Mouse (Mus musculus) midbrain, embryonic 13.5 days (tissue): ENCODE measurements around the gene Tmem132a. TPM values are rescaled to one million over a fixed set of nuclear protein-coding genes. Genes with fewer than 3 reads are reported as not detected.

ENCODE experiments used
- ATAC-seq: fragments of 200-750 bp; cut with Nextera tagmentation; 2 replicates; pipeline ENCODE4 v1.8.0; 2017; ENCODE audit warnings: mild to moderate bottlenecking, moderate TSS enrichment, moderate library complexity
- H3K27ac ChIP-seq: fragments of 300-500 bp; sonication (generic); 2 replicates; pipeline ENCODE4 v1.5.1; 2015; ENCODE audit warnings: inconsistent platforms, mild to moderate bottlenecking, moderate library complexity
- H3K27me3 ChIP-seq: fragments of 300-500 bp; sonication (generic); 2 replicates; pipeline ENCODE4 v1.6.1; 2015; ENCODE audit warnings: mild to moderate bottlenecking, inconsistent platforms
- H3K36me3 ChIP-seq: fragments of 300-500 bp; sonication (generic); 2 replicates; pipeline ENCODE4 v1.6.1; 2015; ENCODE audit warnings: mild to moderate bottlenecking, inconsistent platforms
- H3K4me1 ChIP-seq: fragments of 300-500 bp; sonication (generic); replicated peaks from 2 replicates; pipeline ENCODE4 v1.6.1; 2015; ENCODE audit warnings: inconsistent platforms
- H3K4me2 ChIP-seq: fragments of 300-500 bp; sonication (generic); replicated peaks from 2 replicates; pipeline ENCODE4 v1.6.1; 2015; ENCODE audit warnings: moderate library complexity, mild to moderate bottlenecking, inconsistent platforms
- H3K4me3 ChIP-seq: fragments of 300-500 bp; sonication (generic); replicated peaks from 2 replicates; pipeline ENCODE4 v1.5.1; 2015; ENCODE audit warnings: mild to moderate bottlenecking, inconsistent platforms
- H3K9ac ChIP-seq: fragments of 300-500 bp; sonication (generic); replicated peaks from 2 replicates; pipeline ENCODE4 v1.6.1; 2015; ENCODE audit warnings: mild to moderate bottlenecking, inconsistent platforms
- H3K9me3 ChIP-seq: fragments of 300-500 bp; sonication (generic); 2 replicates; pipeline ENCODE4 v1.6.1; 2016; ENCODE audit warnings: mild to moderate bottlenecking, inconsistent platforms
- WGBS: fragments of 180-500 bp; shearing (Covaris S2); methylation state at CpG from one replicate; pipeline ENCODE4 v1.1.7; 2015; 5-methylcytosine and 5-hydroxymethylcytosine counted together
- polyA plus RNA-seq: library from polyadenylated mRNA; unstranded; fragments of >200 nt; fragmentation: Nextera tagmentation; extraction: Ambion mirVana; gene quantifications from 2 replicates; pipeline ENCODE4 v1.2.1, GENCODE M21; 2015

Gene Tmem132a
- 196 and 215 TPM in 2 replicates for polyA plus RNA-seq

GRCm38 (mm10) chr19:10869886-10870527 lies at the start of gene Tmem132a:
Tmem132a (minus strand) TSS chr19:10869940.
- Histone ChIP-seq H3K9ac (peak within 1 kb of the TSS; percentile 91), H3K4me2 (peak within 1 kb of the TSS; percentile 73), H3K27me3 (no peaks in the 10 kb centered on the region), H3K9me3 (no peaks in the 10 kb centered on the region), H3K36me3 (peaks cover 57% of the 10 kb centered on the region), H3K4me1 (peaks cover 37% of the 10 kb centered on the region), H3K4me3 (peak within 1 kb of the TSS; percentile 90), H3K27ac (peak within 1 kb of the TSS; percentile 92)
- peak; percentile 53; the same call in 1 of the 2 replicates for ATAC-seq
- 2% methylated on average over 8 of the region's 8 CpGs for WGBS

DNA sequence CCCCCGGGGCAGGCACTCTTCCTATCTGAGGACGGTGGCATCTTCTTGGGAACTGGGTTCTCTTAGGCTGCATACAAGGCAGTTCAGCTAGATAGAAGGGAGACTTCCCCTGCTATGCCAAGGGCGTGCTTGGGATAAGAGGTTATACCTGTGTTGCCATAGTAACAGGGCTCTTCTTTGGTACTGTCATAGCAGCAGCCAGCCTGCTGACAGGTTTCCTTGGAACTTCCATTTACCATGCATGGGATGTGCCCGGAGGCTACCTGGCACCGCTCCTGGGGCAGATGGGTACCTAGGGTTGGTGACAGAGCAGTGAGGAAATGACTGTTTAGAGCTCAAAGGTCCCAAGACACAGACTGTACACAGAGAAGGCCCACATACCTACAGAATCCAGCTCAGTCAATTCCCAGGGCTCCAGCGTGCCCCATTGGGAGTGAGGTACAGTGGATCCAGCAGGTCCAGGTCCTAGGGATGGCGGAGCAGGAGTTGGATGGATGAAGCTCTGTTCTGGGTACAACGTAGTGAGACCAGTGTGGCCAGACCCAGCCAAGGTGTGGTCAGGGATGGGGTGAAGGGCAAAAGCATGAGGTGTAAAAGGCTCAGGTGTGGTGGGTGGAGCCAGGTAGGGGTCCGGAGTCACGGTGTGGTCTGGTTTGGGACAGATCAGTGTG lies 48.7 kb upstream of the Tmem132a start:
- ATAC-seq: peak; percentile 62

GRCm38 (mm10) chr19:10916506-10916905 lies 46.8 kb upstream of the Tmem132a start:
- H3K4me3 ChIP-seq: no peak overlapping the region
- H3K9me3 ChIP-seq: no peaks in the 10 kb centered on the region
- no peaks in the 10 kb centered on the region for H3K4me1 ChIP-seq
- no peaks in the 10 kb centered on the region for H3K27me3 ChIP-seq
- no peak overlapping the region for H3K4me2 ChIP-seq
- no peaks in the 10 kb centered on the region for H3K36me3 ChIP-seq
- 71% methylated on average over 5 of the region's 5 CpGs for WGBS
- H3K27ac ChIP-seq: no peak overlapping the region
- no peak overlapping the region for H3K9ac ChIP-seq
- ATAC-seq: no peak

More for the DNA sequence above, 48.7 kb upstream of the Tmem132a start:
- Histone ChIP-seq H3K27ac (no peak overlapping the region), H3K4me3 (no peak overlapping the region), H3K27me3 (no peaks in the 10 kb centered on the region), H3K9me3 (no peaks in the 10 kb centered on the region), H3K4me2 (no peak overlapping the region), H3K9ac (no peak overlapping the region), H3K36me3 (no peaks in the 10 kb centered on the region), H3K4me1 (no peaks in the 10 kb centered on the region)
- WGBS: 85% methylated on average over 10 of the region's 10 CpGs

- Histone ChIP-seq H3K4me3 (no peak overlapping the region), H3K4me1 (no peaks in the 10 kb centered on the region), H3K27me3 (no peaks in the 10 kb centered on the region), H3K4me2 (no peak overlapping the region), H3K27ac (no peak overlapping the region), H3K9ac (no peak overlapping the region), H3K36me3 (no peaks in the 10 kb centered on the region), H3K9me3 (no peaks in the 10 kb centered on the region)
- no peak for ATAC-seq
- WGBS: 91% methylated on average over 2 of the region's 2 CpGs
These were observed 45.1 kb upstream of the Tmem132a start for GRCm38 (mm10) chr19:10914870-10915269.

- Histone ChIP-seq H3K4me3 (no peak overlapping the region), H3K27ac (no peak overlapping the region), H3K27me3 (no peaks in the 10 kb centered on the region), H3K4me2 (no peak overlapping the region), H3K36me3 (no peaks in the 10 kb centered on the region), H3K9me3 (no peaks in the 10 kb centered on the region), H3K4me1 (no peaks in the 10 kb centered on the region), H3K9ac (no peak overlapping the region)
- WGBS: 84% methylated on average over 7 of the region's 7 CpGs
- ATAC-seq: no peak
These were observed 44.6 kb upstream of the Tmem132a start for GRCm38 (mm10) chr19:10914291-10914690.

GRCm38 (mm10) chr19:10909087-10909721 lies 39.5 kb upstream of the Tmem132a start:
- Histone ChIP-seq H3K27me3 (no peaks in the 10 kb centered on the region), H3K4me2 (no peak overlapping the region), H3K36me3 (peaks cover 40% of the 10 kb centered on the region), H3K4me3 (no peak overlapping the region), H3K9ac (no peak overlapping the region), H3K4me1 (no peaks in the 10 kb centered on the region), H3K9me3 (no peaks in the 10 kb centered on the region), H3K27ac (no peak overlapping the region)
- no peak for ATAC-seq
- WGBS: 88% methylated on average over 6 of the region's 6 CpGs

DNA sequence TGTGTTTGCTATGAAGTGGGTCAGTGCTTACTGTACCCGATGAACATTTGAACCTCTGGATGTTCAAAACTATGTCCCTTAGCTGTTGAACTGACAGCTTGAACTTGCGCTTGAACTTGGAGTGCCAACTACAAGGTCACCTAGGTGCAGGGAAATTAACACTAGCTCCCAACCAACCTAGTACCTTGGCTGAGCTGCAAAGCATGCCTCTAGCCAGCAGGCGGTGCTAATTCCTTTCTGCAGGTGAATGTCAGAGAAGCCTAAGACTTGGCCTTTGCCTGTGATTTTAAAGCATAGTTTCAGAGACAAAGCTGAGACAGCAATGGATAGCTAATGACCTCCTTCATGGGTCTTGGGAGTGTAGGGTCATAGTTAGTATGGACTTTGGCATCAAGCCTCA lies 38.2 kb upstream of the Tmem132a start:
- Histone ChIP-seq H3K9me3 (no peaks in the 10 kb centered on the region), H3K9ac (no peak overlapping the region), H3K4me2 (no peak overlapping the region), H3K4me3 (no peak overlapping the region), H3K27me3 (no peaks in the 10 kb centered on the region), H3K27ac (no peak overlapping the region), H3K36me3 (peaks cover 53% of the 10 kb centered on the region), H3K4me1 (no peaks in the 10 kb centered on the region)
- ATAC-seq: peak; percentile 66
- 54% methylated on average over 3 of the region's 3 CpGs for WGBS

GRCm38 (mm10) chr19:10905728-10906000 lies 35.9 kb upstream of the Tmem132a start:
- 82% methylated on average over 5 of the region's 5 CpGs for WGBS
- no peak overlapping the region for H3K4me2 ChIP-seq
- peaks cover 76% of the 10 kb centered on the region for H3K36me3 ChIP-seq
- ATAC-seq: no peak
- H3K9me3 ChIP-seq: no peaks in the 10 kb centered on the region
- no peak overlapping the region for H3K4me3 ChIP-seq
- H3K4me1 ChIP-seq: no peaks in the 10 kb centered on the region
- no peak overlapping the region for H3K9ac ChIP-seq
- no peak overlapping the region for H3K27ac ChIP-seq
- H3K27me3 ChIP-seq: no peaks in the 10 kb centered on the region

DNA sequence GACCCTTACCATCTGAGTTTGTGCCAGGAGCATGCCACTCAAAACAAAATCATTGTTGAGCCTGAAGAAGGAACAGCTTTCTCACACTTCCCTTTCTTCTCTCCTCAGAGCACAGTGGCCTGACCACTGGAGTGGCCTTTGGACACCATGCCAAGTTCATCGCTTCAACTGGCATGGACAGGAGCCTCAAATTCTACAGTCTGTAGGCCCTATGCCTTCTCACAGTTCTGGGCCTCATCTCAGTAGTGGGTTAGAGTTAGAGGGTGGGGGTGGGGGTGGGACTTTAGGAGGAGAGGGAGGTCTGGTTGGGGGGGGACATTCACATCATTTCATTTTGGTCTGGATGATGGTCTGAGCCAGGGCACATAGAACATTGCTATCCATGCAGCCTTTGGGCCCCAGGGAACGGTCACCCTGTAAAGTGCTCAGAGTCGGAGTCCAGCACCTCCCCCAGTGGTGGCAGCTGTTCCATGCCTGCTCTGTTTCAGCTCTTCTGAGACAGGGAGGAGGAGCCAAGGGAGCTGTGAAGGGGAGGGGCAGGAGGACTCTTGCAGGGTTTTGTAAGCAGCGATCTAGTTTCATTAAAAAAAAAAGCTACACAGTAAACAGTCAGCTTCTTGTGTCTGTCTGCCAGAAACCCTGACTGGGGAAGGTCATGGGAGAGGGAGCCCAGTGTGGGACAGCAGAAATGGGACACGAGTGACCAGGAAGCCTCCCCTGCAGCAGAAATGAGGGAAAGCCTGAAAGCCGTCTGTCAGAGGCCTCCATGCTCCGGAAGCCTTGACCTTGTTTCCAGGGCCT lies 35.4 kb upstream of the Tmem132a start:
- 66% methylated on average over 7 of the region's 7 CpGs for WGBS
- peaks cover 81% of the 10 kb centered on the region for H3K36me3 ChIP-seq

GRCm38 (mm10) chr19:10904512-10904911 lies 34.8 kb upstream of the Tmem132a start:
- ATAC-seq: no peak
- Histone ChIP-seq H3K9ac (no peak overlapping the region), H3K27me3 (no peaks in the 10 kb centered on the region), H3K27ac (no peak overlapping the region), H3K4me3 (no peak overlapping the region), H3K9me3 (no peaks in the 10 kb centered on the region), H3K4me1 (no peaks in the 10 kb centered on the region), H3K36me3 (peaks cover 87% of the 10 kb centered on the region), H3K4me2 (no peak overlapping the region)
- WGBS: 93% methylated on average over 5 of the region's 5 CpGs

More for the DNA sequence above, 35.4 kb upstream of the Tmem132a start:
- no peaks in the 10 kb centered on the region for H3K27me3 ChIP-seq
- no peak overlapping the region; the same call in 1 of the 2 replicates for H3K27ac ChIP-seq
- no peaks in the 10 kb centered on the region for H3K4me1 ChIP-seq
- H3K4me3 ChIP-seq: no peak overlapping the region
- ATAC-seq: no peak
- H3K9ac ChIP-seq: no peak overlapping the region
- H3K4me2 ChIP-seq: no peak overlapping the region
- H3K9me3 ChIP-seq: no peaks in the 10 kb centered on the region

- Histone ChIP-seq H3K27me3 (no peaks in the 10 kb centered on the region), H3K4me1 (peaks cover 16% of the 10 kb centered on the region), H3K27ac (no peak overlapping the region), H3K9me3 (no peaks in the 10 kb centered on the region), H3K9ac (no peak overlapping the region), H3K4me2 (no peak overlapping the region), H3K4me3 (no peak overlapping the region), H3K36me3 (peaks cover 88% of the 10 kb centered on the region)
- ATAC-seq: no peak
- 98% methylated on average over 5 of the region's 5 CpGs for WGBS
These were observed 31.3 kb upstream of the Tmem132a start for GRCm38 (mm10) chr19:10901046-10901445.

DNA sequence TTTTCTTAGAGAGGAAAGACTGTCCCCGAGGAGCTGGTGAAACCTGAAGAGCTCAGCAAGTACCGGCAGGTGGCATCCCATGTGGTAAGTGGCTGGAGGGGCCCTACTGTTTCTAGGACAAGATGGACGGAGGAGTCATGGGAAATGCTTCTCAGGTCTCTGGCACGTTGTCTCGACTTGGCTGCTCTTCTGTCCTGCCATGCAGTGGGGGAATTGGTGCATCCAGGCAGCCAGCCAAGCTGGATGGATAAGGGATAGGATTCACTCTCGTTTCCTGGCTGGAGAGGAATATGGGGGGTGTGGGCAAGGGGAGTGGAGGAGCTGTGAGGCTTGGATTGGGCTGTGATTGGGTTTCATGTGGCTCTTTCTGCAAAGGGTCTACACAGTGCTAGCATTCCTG lies 30.6 kb upstream of the Tmem132a start:
- H3K27me3 ChIP-seq: no peaks in the 10 kb centered on the region
- H3K4me3 ChIP-seq: no peak overlapping the region
- no peaks in the 10 kb centered on the region for H3K9me3 ChIP-seq
- H3K4me2 ChIP-seq: no peak overlapping the region
- peaks cover 21% of the 10 kb centered on the region for H3K4me1 ChIP-seq
- no peak overlapping the region for H3K9ac ChIP-seq
- ATAC-seq: no peak
- H3K27ac ChIP-seq: no peak overlapping the region
- peaks cover 81% of the 10 kb centered on the region for H3K36me3 ChIP-seq
- WGBS: 86% methylated on average over 6 of the region's 6 CpGs
